26 mouse cellular contexts compared by ENCODE assay signal in genomic region chr6:114808654-114809430, GRCm38 (mm10).
DNase-seq lines count a peak whose midpoint lies in the region; ATAC-seq and TF ChIP-seq lines count a peak whose summit lies in the region.
"Had no signal": no experiment of that assay in that cellular context is flagged by ENCODE, and none has a peak within 500 bp of the region (broad histone marks: within the 10 kb centered on the region; RNA-seq: fewer than 3 reads in every experiment).

No protein-coding gene starts in this region.

- H3K36me3 ChIP-seq in forebrain, embryonic 15.5 days, result no peaks in the 10 kb centered on the region
- no peaks in the 10 kb centered on the region for H3K36me3 ChIP-seq in forebrain, embryonic 12.5 days (replicated peaks)
- no peaks in the 10 kb centered on the region for H3K36me3 ChIP-seq in lung, embryonic 14.5 days (ENCODE audit: insufficient read depth)
- H3K36me3 ChIP-seq in embryonic facial prominence, embryonic 10.5 days (replicated peaks), result no peaks in the 10 kb centered on the region
- H3K36me3 ChIP-seq in limb, embryonic 14.5 days (ENCODE audit: control insufficient read depth, insufficient read depth, low read length), result no peaks in the 10 kb centered on the region
- H3K36me3 ChIP-seq: heart, embryonic 12.5 days; hindbrain, embryonic 12.5 days; kidney, embryonic 15.5 days; midbrain, embryonic 13.5 days; neural tube, embryonic 12.5 days had no signal

- DNase-seq in lung, embryonic 14.5 days, result no peak
- no peak for DNase-seq in lung, adult 2 months
- DNase-seq in embryonic facial prominence, embryonic 10.5 days (ENCODE audit: low spot score), result no peak
- DNase-seq in limb, embryonic 14.5 days (ENCODE audit: low spot score), result no peak
- no peak for DNase-seq in cerebellum, adult 11 months
- DNase-seq: adrenal gland, postnatal 10 days; cerebellum, adult 8-10 months; cerebellum, postnatal 36 days; gastrocnemius, postnatal 14 days; heart, postnatal 10 days; kidney, adult 11 months; kidney, postnatal 4 days; right cerebral cortex, postnatal 25 days; thymus, postnatal 14 days had no signal

- TF ChIP-seq POLR2A in lung, adult 2 months (IDR thresholded peaks at IDR 0.05; ENCODE audit: borderline replicate concordance, extremely low read depth, low read depth, low read length), result no peak
- TF ChIP-seq POLR2A in limb, embryonic 14.5 days (IDR thresholded peaks at IDR 0.05; ENCODE audit: borderline replicate concordance, extremely low read depth, insufficient read depth, insufficient read length), result no peak

- no peaks in the 10 kb centered on the region for H3K27me3 ChIP-seq in forebrain, embryonic 15.5 days
- no peaks in the 10 kb centered on the region for H3K27me3 ChIP-seq in forebrain, embryonic 12.5 days
- H3K27me3 ChIP-seq in lung, embryonic 14.5 days (ENCODE audit: insufficient read depth, low read length), result no peaks in the 10 kb centered on the region
- no peaks in the 10 kb centered on the region for H3K27me3 ChIP-seq in embryonic facial prominence, embryonic 10.5 days (replicated peaks; ENCODE audit: low read depth, poor library complexity, severe bottlenecking)
- H3K27me3 ChIP-seq in limb, embryonic 14.5 days (ENCODE audit: control insufficient read depth, insufficient read depth, low read length), result no peaks in the 10 kb centered on the region
- H3K27me3 ChIP-seq: forebrain, embryonic 13.5 days; heart, embryonic 12.5 days; hindbrain, embryonic 12.5 days; kidney, embryonic 15.5 days; megakaryocyte, embryonic 14.5 days; midbrain, embryonic 13.5 days; neural tube, embryonic 12.5 days had no signal

- no peak overlapping the region for H3K9ac ChIP-seq in forebrain, embryonic 15.5 days (replicated peaks)
- H3K9ac ChIP-seq in forebrain, embryonic 12.5 days, result no peak overlapping the region
- H3K9ac ChIP-seq in lung, embryonic 14.5 days, result no peak overlapping the region
- H3K9ac ChIP-seq in limb, embryonic 14.5 days (ENCODE audit: low read depth, low read length, severe bottlenecking), result no peak overlapping the region
- H3K9ac ChIP-seq: forebrain, embryonic 13.5 days; heart, embryonic 12.5 days; hindbrain, embryonic 12.5 days; kidney, embryonic 15.5 days; midbrain, embryonic 13.5 days; neural tube, embryonic 12.5 days had no signal

- H3K4me3 ChIP-seq in forebrain, embryonic 15.5 days, result no peak overlapping the region
- H3K4me3 ChIP-seq in forebrain, embryonic 12.5 days (replicated peaks), result no peak overlapping the region
- no peak overlapping the region for H3K4me3 ChIP-seq in lung, embryonic 14.5 days (ENCODE audit: low read depth, low read length)
- no peak overlapping the region for H3K4me3 ChIP-seq in lung, adult 2 months (replicated peaks; ENCODE audit: extremely low read depth, low read depth, low read length)
- H3K4me3 ChIP-seq in embryonic facial prominence, embryonic 10.5 days, result no peak overlapping the region
- H3K4me3 ChIP-seq in limb, embryonic 14.5 days (replicated peaks; ENCODE audit: low read length), result no peak overlapping the region
- H3K4me3 ChIP-seq: erythroblast, embryonic 14.5 days; forebrain, embryonic 13.5 days; heart, embryonic 12.5 days; hindbrain, embryonic 12.5 days; kidney, embryonic 15.5 days; midbrain, embryonic 13.5 days; neural tube, embryonic 12.5 days had no signal

- no peaks in the 10 kb centered on the region for H3K9me3 ChIP-seq in forebrain, embryonic 15.5 days
- H3K9me3 ChIP-seq in forebrain, embryonic 12.5 days, result no peaks in the 10 kb centered on the region
- H3K9me3 ChIP-seq in lung, embryonic 14.5 days (ENCODE audit: low read depth, low read length), result no peaks in the 10 kb centered on the region
- H3K9me3 ChIP-seq in embryonic facial prominence, embryonic 10.5 days, result no peaks in the 10 kb centered on the region
- no peaks in the 10 kb centered on the region for H3K9me3 ChIP-seq in limb, embryonic 14.5 days (ENCODE audit: control insufficient read depth, low read length)
- H3K9me3 ChIP-seq: forebrain, embryonic 13.5 days; heart, embryonic 12.5 days; hindbrain, embryonic 12.5 days; kidney, embryonic 15.5 days; megakaryocyte, embryonic 14.5 days; midbrain, embryonic 13.5 days; neural tube, embryonic 12.5 days had no signal

- H3K4me1 ChIP-seq in forebrain, embryonic 15.5 days, result peaks cover 30% of the 10 kb centered on the region
- H3K4me1 ChIP-seq in forebrain, embryonic 12.5 days, result peaks cover 9% of the 10 kb centered on the region
- no peaks in the 10 kb centered on the region; the same call in 1 of the 2 replicates for H3K4me1 ChIP-seq in lung, embryonic 14.5 days (ENCODE audit: insufficient read depth)
- H3K4me1 ChIP-seq in lung, adult 2 months (ENCODE audit: control insufficient read depth, insufficient read depth, low read length), result peaks cover 2% of the 10 kb centered on the region; the same call in 1 of the 2 replicates
- peaks cover 6% of the 10 kb centered on the region for H3K4me1 ChIP-seq in embryonic facial prominence, embryonic 10.5 days
- H3K4me1 ChIP-seq in limb, embryonic 14.5 days (ENCODE audit: control insufficient read depth, insufficient read depth, low read length), result peaks cover 38% of the 10 kb centered on the region
- H3K4me1 ChIP-seq: heart, embryonic 12.5 days had no signal

- 93% methylated on average over 3 of the region's 3 CpGs for WGBS in forebrain, embryonic 15.5 days
- WGBS in forebrain, embryonic 12.5 days, result 92% methylated on average over 3 of the region's 3 CpGs
- 78% methylated on average over 3 of the region's 3 CpGs for WGBS in lung, embryonic 14.5 days
- WGBS in lung, adult 2 months, result 78% methylated on average over 3 of the region's 3 CpGs
- 90% methylated on average over 3 of the region's 3 CpGs for WGBS in embryonic facial prominence, embryonic 10.5 days
- WGBS in limb, embryonic 14.5 days, result 74% methylated on average over 3 of the region's 3 CpGs

- ATAC-seq in forebrain, embryonic 15.5 days (replicated peaks), result no peak
- no peak for ATAC-seq in forebrain, embryonic 12.5 days (ENCODE audit: low FRiP score)
- no peak for ATAC-seq in lung, embryonic 14.5 days (ENCODE audit: insufficient read depth)
- no peak for ATAC-seq in limb, embryonic 14.5 days (ENCODE audit: low FRiP score, low read depth)
- ATAC-seq in monocyte, adult 5-6 weeks (replicated peaks; ENCODE audit: insufficient number of reproducible peaks, low FRiP score, low TSS enrichment, poor library complexity, severe bottlenecking), result no peak
- ATAC-seq: activated CD4-positive, CD25-positive, alpha-beta regulatory T cell, adult 4 months; forebrain, embryonic 13.5 days; midbrain, embryonic 13.5 days had no signal

- 0 out of 2 replicates have a peak overlapping the region, but pooled peaks have one; percentile 8 for H3K27ac ChIP-seq in forebrain, embryonic 15.5 days (replicated peaks)
- H3K27ac ChIP-seq in forebrain, embryonic 12.5 days, result no peak overlapping the region
- 0 out of 2 replicates have a peak overlapping the region, but pooled peaks have one; percentile 5 for H3K27ac ChIP-seq in lung, embryonic 14.5 days (ENCODE audit: low read depth)
- H3K27ac ChIP-seq in embryonic facial prominence, embryonic 10.5 days (replicated peaks), result 0 out of 2 replicates have a peak overlapping the region, but pooled peaks have one; percentile 19
- 0 out of 2 replicates have a peak overlapping the region, but pooled peaks have one; percentile 46 for H3K27ac ChIP-seq in limb, embryonic 14.5 days (replicated peaks; ENCODE audit: low read depth, low read length)
- H3K27ac ChIP-seq: forebrain, embryonic 13.5 days; hindbrain, embryonic 12.5 days; kidney, embryonic 15.5 days; midbrain, embryonic 13.5 days; neural tube, embryonic 12.5 days had no signal

- no peak for TF ChIP-seq CTCF in lung, embryonic 14.5 days (IDR thresholded peaks at IDR 0.05; ENCODE audit: low read depth)
- TF ChIP-seq CTCF in lung, adult 2 months (IDR thresholded peaks at IDR 0.05; ENCODE audit: insufficient read depth, low read length), result no peak

- H3K4me2 ChIP-seq in forebrain, embryonic 15.5 days (replicated peaks), result no peak overlapping the region
- H3K4me2 ChIP-seq in forebrain, embryonic 12.5 days, result no peak overlapping the region
- H3K4me2 ChIP-seq in lung, embryonic 14.5 days, result no peak overlapping the region
- no peak overlapping the region for H3K4me2 ChIP-seq in limb, embryonic 14.5 days (replicated peaks; ENCODE audit: low read depth, low read length, severe bottlenecking)
- H3K4me2 ChIP-seq: forebrain, embryonic 13.5 days; heart, embryonic 12.5 days; hindbrain, embryonic 12.5 days; kidney, embryonic 15.5 days; midbrain, embryonic 13.5 days; neural tube, embryonic 12.5 days had no signal
